Mouse (Mus musculus): Measurements from ENCODE around the gene Gm340. TPM values are rescaled to one million over a fixed set of nuclear protein-coding genes. Genes with fewer than 3 reads are reported as not detected.
A peak's percentile ranks its signal among the peaks of the same experiment; 100 is the strongest.

Gm340 gene
- polyA plus RNA-seq, 1 experiment from 2014 or later = 4.8 TPM

DNA sequence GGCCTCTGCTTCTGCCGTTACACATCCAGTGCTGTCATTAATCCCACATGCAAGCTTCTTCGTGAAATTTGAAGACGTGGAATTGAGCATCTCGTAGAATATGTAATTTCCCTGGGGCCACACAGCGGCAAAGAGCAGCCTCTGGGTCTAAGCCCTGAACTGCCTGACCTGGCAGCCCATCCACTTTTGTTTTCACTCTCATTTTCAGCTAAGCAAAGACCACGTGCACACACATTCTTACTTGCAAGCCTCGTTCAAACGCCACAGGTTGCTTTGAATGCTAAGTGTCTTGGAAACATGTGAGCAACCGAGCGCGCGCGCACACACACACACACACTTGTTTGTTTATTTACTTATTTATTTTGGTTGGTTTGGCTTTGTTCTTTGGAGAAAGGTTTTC, 34.9 kb downstream of the Gm340 start:
- no peak for ATAC-seq (replicated peaks; ENCODE audit: insufficient number of reproducible peaks, low FRiP score, low TSS enrichment, low read depth)
- no peak overlapping the region for H3K4me2 ChIP-seq (ENCODE audit: low read depth, low read length)
- H3K27me3 ChIP-seq (ENCODE audit: control insufficient read depth, insufficient read depth, low read length) = peaks cover 7% of the 10 kb centered on the region
- 41% methylated on average over 13 of the region's 13 CpGs for WGBS
- no peak overlapping the region for H3K27ac ChIP-seq (replicated peaks; ENCODE audit: low read depth, low read length)
- no peaks in the 10 kb centered on the region for H3K9me3 ChIP-seq (replicated peaks; ENCODE audit: control insufficient read depth, low read length)
- H3K4me1 ChIP-seq (ENCODE audit: control insufficient read depth, insufficient read depth, low read length) = peaks cover 8% of the 10 kb centered on the region; the same call in 1 of the 2 replicates
- peak; percentile 34 for DNase-seq (ENCODE audit: low spot score)
- no peaks in the 10 kb centered on the region for H3K36me3 ChIP-seq (replicated peaks; ENCODE audit: control insufficient read depth, insufficient read depth, low read depth, low read length)
- H3K4me3 ChIP-seq (ENCODE audit: low read depth, low read length) = no peak overlapping the region
- no peak overlapping the region for H3K9ac ChIP-seq (replicated peaks; ENCODE audit: low read length)

DNA sequence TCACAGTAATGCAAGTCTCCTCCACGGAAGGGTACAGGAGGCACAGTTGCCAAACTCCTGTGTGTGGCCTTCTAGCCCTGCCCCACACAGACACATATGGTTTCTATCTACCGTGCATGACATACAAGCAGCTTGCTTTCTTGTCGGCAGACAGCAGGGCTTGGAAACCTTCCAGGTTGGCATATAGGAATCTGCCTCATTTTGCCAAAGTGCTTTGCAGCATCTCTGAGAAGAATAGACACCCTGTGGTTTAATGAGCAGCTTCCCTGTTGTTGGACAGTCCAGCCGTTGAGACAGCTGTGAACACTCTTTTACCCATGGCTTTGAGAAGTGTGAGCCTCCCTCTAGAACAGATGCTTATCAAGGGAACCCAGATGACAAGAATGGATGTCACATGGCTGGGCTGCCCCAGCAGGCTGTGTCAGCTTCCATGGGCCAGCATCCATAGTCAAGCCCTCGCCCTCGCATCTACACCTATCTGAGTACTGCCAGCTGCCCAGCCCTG, 36.0 kb downstream of the Gm340 start:
- WGBS = 32% methylated on average over 6 of the region's 6 CpGs
- Histone ChIP-seq H3K4me1 (ENCODE audit: control insufficient read depth, insufficient read depth, low read length) (peaks cover 8% of the 10 kb centered on the region; the same call in 1 of the 2 replicates), H3K4me2 (ENCODE audit: low read depth, low read length) (no peak overlapping the region), H3K27me3 (ENCODE audit: control insufficient read depth, insufficient read depth, low read length) (peaks cover 7% of the 10 kb centered on the region), H3K4me3 (ENCODE audit: low read depth, low read length) (no peak overlapping the region), H3K9me3 (replicated peaks; ENCODE audit: control insufficient read depth, low read length) (no peaks in the 10 kb centered on the region), H3K27ac (replicated peaks; ENCODE audit: low read depth, low read length) (no peak overlapping the region), H3K36me3 (replicated peaks; ENCODE audit: control insufficient read depth, insufficient read depth, low read depth, low read length) (no peaks in the 10 kb centered on the region), H3K9ac (replicated peaks; ENCODE audit: low read length) (no peak overlapping the region)
- DNase-seq (ENCODE audit: low spot score) = peak; percentile 63
- ATAC-seq (replicated peaks; ENCODE audit: insufficient number of reproducible peaks, low FRiP score, low TSS enrichment, low read depth) = no peak

- no peak for DNase-seq (ENCODE audit: low spot score)
- ATAC-seq (replicated peaks; ENCODE audit: insufficient number of reproducible peaks, low FRiP score, low TSS enrichment, low read depth) = no peak
- H3K9ac ChIP-seq (replicated peaks; ENCODE audit: low read length) = no peak overlapping the region
- H3K27me3 ChIP-seq (ENCODE audit: control insufficient read depth, insufficient read depth, low read length) = peaks cover 7% of the 10 kb centered on the region
- no peak overlapping the region for H3K4me2 ChIP-seq (ENCODE audit: low read depth, low read length)
- WGBS = 67% methylated on average over 19 of the region's 19 CpGs
- no peak overlapping the region for H3K27ac ChIP-seq (replicated peaks; ENCODE audit: low read depth, low read length)
- no peak overlapping the region for H3K4me3 ChIP-seq (ENCODE audit: low read depth, low read length)
- no peaks in the 10 kb centered on the region for H3K9me3 ChIP-seq (replicated peaks; ENCODE audit: control insufficient read depth, low read length)
- H3K4me1 ChIP-seq (ENCODE audit: control insufficient read depth, insufficient read depth, low read length) = peaks cover 8% of the 10 kb centered on the region; the same call in 1 of the 2 replicates
- H3K36me3 ChIP-seq (replicated peaks; ENCODE audit: control insufficient read depth, insufficient read depth, low read depth, low read length) = no peaks in the 10 kb centered on the region
Measured at GRCm38 (mm10) chr19:41618771-41619385, 36.7 kb downstream of the Gm340 start.

GRCm38 (mm10) chr19:41620366-41621092, 38.4 kb downstream of the Gm340 start:
- peaks cover 8% of the 10 kb centered on the region; the same call in 1 of the 2 replicates for H3K4me1 ChIP-seq (ENCODE audit: control insufficient read depth, insufficient read depth, low read length)
- no peaks in the 10 kb centered on the region for H3K36me3 ChIP-seq (replicated peaks; ENCODE audit: control insufficient read depth, insufficient read depth, low read depth, low read length)
- H3K4me2 ChIP-seq (ENCODE audit: low read depth, low read length) = no peak overlapping the region
- H3K9me3 ChIP-seq (replicated peaks; ENCODE audit: control insufficient read depth, low read length) = no peaks in the 10 kb centered on the region
- no peak overlapping the region for H3K4me3 ChIP-seq (ENCODE audit: low read depth, low read length)
- ATAC-seq (replicated peaks; ENCODE audit: insufficient number of reproducible peaks, low FRiP score, low TSS enrichment, low read depth) = no peak
- no peak overlapping the region for H3K9ac ChIP-seq (replicated peaks; ENCODE audit: low read length)
- no peak overlapping the region for H3K27ac ChIP-seq (replicated peaks; ENCODE audit: low read depth, low read length)
- 84% methylated on average over 14 of the region's 14 CpGs for WGBS
- no peak for DNase-seq (ENCODE audit: low spot score)
- H3K27me3 ChIP-seq (ENCODE audit: control insufficient read depth, insufficient read depth, low read length) = peaks cover 2% of the 10 kb centered on the region; the same call in 1 of the 2 replicates

DNA sequence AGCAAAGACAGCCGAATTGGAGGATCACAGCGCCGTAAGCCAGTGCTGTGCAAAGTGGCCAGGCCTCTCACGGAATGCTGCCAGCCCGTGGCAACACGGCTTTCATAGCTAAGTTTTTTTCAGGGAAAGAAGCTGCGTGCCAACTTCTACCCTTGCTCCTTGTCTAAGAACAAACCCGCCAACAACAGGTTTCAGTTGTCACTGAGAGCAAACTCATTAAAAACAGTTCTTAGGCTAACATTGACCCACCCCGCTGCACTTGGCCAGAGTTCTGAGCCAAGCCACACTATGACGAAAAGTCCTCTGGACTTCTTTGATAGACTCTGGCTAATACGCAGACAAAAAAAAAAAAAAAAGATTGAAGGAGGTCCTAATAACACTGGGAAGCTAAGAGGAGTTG, 46.8 kb downstream of the Gm340 start:
- 92% methylated on average over 11 of the region's 11 CpGs for WGBS
- DNase-seq (ENCODE audit: low spot score) = no peak
- Histone ChIP-seq H3K27me3 (ENCODE audit: control insufficient read depth, insufficient read depth, low read length) (no peaks in the 10 kb centered on the region), H3K4me3 (ENCODE audit: low read depth, low read length) (no peak overlapping the region), H3K9me3 (replicated peaks; ENCODE audit: control insufficient read depth, low read length) (no peaks in the 10 kb centered on the region), H3K27ac (replicated peaks; ENCODE audit: low read depth, low read length) (no peak overlapping the region), H3K36me3 (replicated peaks; ENCODE audit: control insufficient read depth, insufficient read depth, low read depth, low read length) (no peaks in the 10 kb centered on the region), H3K4me2 (ENCODE audit: low read depth, low read length) (no peak overlapping the region), H3K4me1 (ENCODE audit: control insufficient read depth, insufficient read depth, low read length) (no peaks in the 10 kb centered on the region), H3K9ac (replicated peaks; ENCODE audit: low read length) (no peak overlapping the region)
- ATAC-seq (replicated peaks; ENCODE audit: insufficient number of reproducible peaks, low FRiP score, low TSS enrichment, low read depth) = no peak

- ATAC-seq (replicated peaks; ENCODE audit: insufficient number of reproducible peaks, low FRiP score, low TSS enrichment, low read depth) (no peak), DNase-seq (ENCODE audit: low spot score) (peak; percentile 88)
- Histone ChIP-seq H3K9me3 (replicated peaks; ENCODE audit: control insufficient read depth, low read length) (no peaks in the 10 kb centered on the region), H3K27ac (replicated peaks; ENCODE audit: low read depth, low read length) (no peak overlapping the region), H3K4me3 (ENCODE audit: low read depth, low read length) (no peak overlapping the region), H3K4me1 (ENCODE audit: control insufficient read depth, insufficient read depth, low read length) (no peaks in the 10 kb centered on the region), H3K27me3 (ENCODE audit: control insufficient read depth, insufficient read depth, low read length) (no peaks in the 10 kb centered on the region), H3K4me2 (ENCODE audit: low read depth, low read length) (no peak overlapping the region), H3K36me3 (replicated peaks; ENCODE audit: control insufficient read depth, insufficient read depth, low read depth, low read length) (no peaks in the 10 kb centered on the region), H3K9ac (replicated peaks; ENCODE audit: low read length) (no peak overlapping the region)
- WGBS = 44% methylated on average over 5 of the region's 5 CpGs
Measured at GRCm38 (mm10) chr19:41629532-41629931, 47.4 kb downstream of the Gm340 start.

GRCm38 (mm10) chr19:41634099-41634498, 51.9 kb downstream of the Gm340 start:
- DNase-seq (ENCODE audit: low spot score) (no peak), ATAC-seq (replicated peaks; ENCODE audit: insufficient number of reproducible peaks, low FRiP score, low TSS enrichment, low read depth) (no peak)
- WGBS = 82% methylated on average over 10 of the region's 10 CpGs
- no peak overlapping the region for H3K4me3 ChIP-seq (ENCODE audit: low read depth, low read length)
- no peaks in the 10 kb centered on the region for H3K4me1 ChIP-seq (ENCODE audit: control insufficient read depth, insufficient read depth, low read length)
- no peak overlapping the region for H3K27ac ChIP-seq (replicated peaks; ENCODE audit: low read depth, low read length)
- H3K4me2 ChIP-seq (ENCODE audit: low read depth, low read length) = no peak overlapping the region
- H3K9ac ChIP-seq (replicated peaks; ENCODE audit: low read length) = no peak overlapping the region
- no peaks in the 10 kb centered on the region for H3K36me3 ChIP-seq (replicated peaks; ENCODE audit: control insufficient read depth, insufficient read depth, low read depth, low read length)
- H3K27me3 ChIP-seq (ENCODE audit: control insufficient read depth, insufficient read depth, low read length) = no peaks in the 10 kb centered on the region
- no peaks in the 10 kb centered on the region for H3K9me3 ChIP-seq (replicated peaks; ENCODE audit: control insufficient read depth, low read length)

- ATAC-seq (replicated peaks; ENCODE audit: insufficient number of reproducible peaks, low FRiP score, low TSS enrichment, low read depth) (no peak), DNase-seq (ENCODE audit: low spot score) (no peak)
- Histone ChIP-seq H3K4me1 (ENCODE audit: control insufficient read depth, insufficient read depth, low read length) (no peaks in the 10 kb centered on the region), H3K9me3 (replicated peaks; ENCODE audit: control insufficient read depth, low read length) (no peaks in the 10 kb centered on the region), H3K36me3 (replicated peaks; ENCODE audit: control insufficient read depth, insufficient read depth, low read depth, low read length) (no peaks in the 10 kb centered on the region), H3K27ac (replicated peaks; ENCODE audit: low read depth, low read length) (no peak overlapping the region), H3K4me2 (ENCODE audit: low read depth, low read length) (no peak overlapping the region), H3K27me3 (ENCODE audit: control insufficient read depth, insufficient read depth, low read length) (no peaks in the 10 kb centered on the region), H3K4me3 (ENCODE audit: low read depth, low read length) (no peak overlapping the region), H3K9ac (replicated peaks; ENCODE audit: low read length) (no peak overlapping the region)
- 76% methylated on average over 6 of the region's 6 CpGs for WGBS
Measured at GRCm38 (mm10) chr19:41634999-41635398, 52.8 kb downstream of the Gm340 start.

All from embryonic facial prominence, embryonic 11.5 days (tissue).